Mouse (Mus musculus): ENCODE results near the gene Sh3d19.

DNA sequence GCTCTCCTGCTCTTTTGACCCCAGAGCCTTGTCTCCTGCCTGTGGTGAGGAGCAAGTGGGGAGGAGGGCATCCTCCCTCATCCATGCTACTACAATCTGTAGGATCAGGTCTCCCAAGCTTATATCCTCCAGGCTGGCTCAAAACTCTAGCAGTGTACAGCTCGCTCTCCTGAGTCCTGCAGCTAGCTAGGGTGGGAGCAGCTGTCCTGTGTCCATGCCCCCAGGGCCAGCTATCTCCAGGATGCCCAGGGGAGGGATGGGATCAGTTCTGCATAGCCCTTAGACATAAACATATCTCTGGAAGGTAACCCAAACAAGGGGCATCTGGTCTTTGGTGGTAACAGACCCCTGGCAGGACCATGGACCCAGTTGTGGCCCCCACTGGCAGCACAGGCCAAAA, 11.2 kb upstream of the Sh3d19 start:
- TF ChIP-seq CTCF (IDR thresholded peaks at IDR 0.05; ENCODE audit: control insufficient read depth, insufficient read depth, insufficient read length) = no peak
- TF ChIP-seq FOSL1 (IDR thresholded peaks at IDR 0.05; ENCODE audit: insufficient read depth, low read length, poor library complexity, severe bottlenecking) = no peak
- TF ChIP-seq MAX (IDR thresholded peaks at IDR 0.05) = no peak
- TF ChIP-seq CEBPB (IDR thresholded peaks at IDR 0.05; ENCODE audit: low read depth) = no peak

Measured in C2C12 (cell line).